Mouse (Mus musculus): ENCODE data around the gene Ciart. TPM values are rescaled to one million over a fixed set of nuclear protein-coding genes. Genes with fewer than 3 reads are reported as not detected.
"Not testable (repeated sequence)": the region's sequence is repeated elsewhere in the genome, so short reads cannot be mapped to it uniquely, and the experiment has no call there.

The Ciart gene
- polyA plus RNA-seq, 1 experiment from 2014 or later, result 9.5 TPM

GRCm38 (mm10) chr3:95871392-95871867 is 10.6 kb downstream of the Ciart start, which contains the start of gene Mrps21:
Gene Mrps21 (minus strand): TSS chr3:95871519.
- Histone ChIP-seq H3K36me3 (peaks cover 39% of the 10 kb centered on the region), H3K4me3 (peak within 1 kb of the TSS; percentile 80), H3K4me1 (replicated peaks) (peaks cover 21% of the 10 kb centered on the region), H3K9me3 (no peaks in the 10 kb centered on the region), H3K27ac (peak within 1 kb of the TSS; percentile 89), H3K27me3 (ENCODE audit: insufficient read depth, poor library complexity, severe bottlenecking) (no peaks in the 10 kb centered on the region)
- WGBS, result under 1% methylated on average over 33 of the region's 33 CpGs
- DNase-seq (ENCODE audit: low spot score), result peak; percentile 90

DNA sequence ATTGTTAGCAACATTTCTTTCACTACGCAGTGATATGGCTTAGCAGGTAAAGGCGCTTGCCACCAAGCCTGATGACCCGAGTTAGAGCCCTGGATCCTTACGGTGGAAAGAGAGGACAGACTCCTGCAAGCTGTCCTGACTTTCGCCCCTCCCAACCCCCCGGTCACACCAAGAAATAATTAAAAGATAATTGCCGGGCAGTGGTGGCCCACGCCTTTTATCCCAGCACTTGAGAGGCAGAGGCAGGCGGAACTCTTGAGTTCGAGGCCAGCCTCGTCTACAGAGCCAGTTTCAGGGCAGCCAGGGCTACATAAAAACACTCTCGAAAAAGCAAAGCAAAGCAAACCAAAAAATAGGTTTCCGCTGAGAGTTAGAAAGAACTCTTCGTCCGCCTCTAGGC is 11.1 kb downstream of the Ciart start:
- no peak for DNase-seq (ENCODE audit: low spot score)
- Histone ChIP-seq H3K36me3 (peaks cover 43% of the 10 kb centered on the region), H3K27ac (peak overlapping the region; percentile 89), H3K27me3 (ENCODE audit: insufficient read depth, poor library complexity, severe bottlenecking) (no peaks in the 10 kb centered on the region), H3K4me3 (peak overlapping the region; percentile 80), H3K4me1 (replicated peaks) (peaks cover 21% of the 10 kb centered on the region), H3K9me3 (no peaks in the 10 kb centered on the region)
- WGBS, result 9% methylated on average over 15 of the region's 15 CpGs

GRCm38 (mm10) chr3:95867408-95867807 is 14.6 kb downstream of the Ciart start:
- no peak overlapping the region for H3K27ac ChIP-seq
- H3K9me3 ChIP-seq, result no peaks in the 10 kb centered on the region
- DNase-seq (ENCODE audit: low spot score), result no peak
- WGBS, result 98% methylated on average over 2 of the region's 2 CpGs
- no peaks in the 10 kb centered on the region for H3K27me3 ChIP-seq (ENCODE audit: insufficient read depth, poor library complexity, severe bottlenecking)
- no peak overlapping the region for H3K4me3 ChIP-seq
- peaks cover 20% of the 10 kb centered on the region for H3K4me1 ChIP-seq (replicated peaks)
- peaks cover 74% of the 10 kb centered on the region for H3K36me3 ChIP-seq

GRCm38 (mm10) chr3:95866071-95866470 is 16.0 kb downstream of the Ciart start:
- Histone ChIP-seq H3K36me3 (peaks cover 86% of the 10 kb centered on the region), H3K4me3 (no peak overlapping the region), H3K27ac (no peak overlapping the region), H3K9me3 (no peaks in the 10 kb centered on the region), H3K4me1 (replicated peaks) (peaks cover 12% of the 10 kb centered on the region), H3K27me3 (ENCODE audit: insufficient read depth, poor library complexity, severe bottlenecking) (no peaks in the 10 kb centered on the region)
- DNase-seq (ENCODE audit: low spot score), result no peak
- 92% methylated on average over 5 of the region's 5 CpGs for WGBS

- H3K4me3 ChIP-seq, result no peak overlapping the region
- WGBS, result 92% methylated on average over 20 of the region's 20 CpGs
- DNase-seq (ENCODE audit: low spot score), result no peak
- no peaks in the 10 kb centered on the region for H3K27me3 ChIP-seq (ENCODE audit: insufficient read depth, poor library complexity, severe bottlenecking)
- no peak overlapping the region for H3K27ac ChIP-seq
- peaks cover 7% of the 10 kb centered on the region for H3K4me1 ChIP-seq (replicated peaks)
- H3K36me3 ChIP-seq, result peaks cover 86% of the 10 kb centered on the region
- no peaks in the 10 kb centered on the region for H3K9me3 ChIP-seq
These were observed 16.5 kb downstream of the Ciart start for GRCm38 (mm10) chr3:95865571-95865970.

DNA sequence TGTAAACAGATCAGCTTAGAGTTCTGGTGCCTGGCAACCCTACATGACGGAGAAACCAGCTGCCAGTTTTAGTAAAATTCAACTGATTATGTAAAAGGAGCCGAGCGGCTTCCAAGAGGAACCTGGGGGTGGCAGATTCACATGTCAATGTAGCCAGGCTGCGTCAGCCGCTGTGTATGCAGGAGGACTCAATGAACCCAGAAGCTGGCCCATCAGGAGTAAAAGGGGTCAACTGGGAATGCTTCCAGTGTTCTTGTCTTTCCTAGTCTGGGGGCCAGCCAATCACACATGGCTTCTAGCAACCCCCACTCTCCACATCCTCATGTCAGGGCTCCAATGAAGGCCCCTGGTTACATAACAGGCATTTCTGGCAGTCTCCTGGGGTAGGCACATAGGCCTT is 17.0 kb downstream of the Ciart start:
- Histone ChIP-seq H3K4me3 (no peak overlapping the region), H3K36me3 (peaks cover 82% of the 10 kb centered on the region), H3K27ac (no peak overlapping the region), H3K9me3 (no peaks in the 10 kb centered on the region), H3K4me1 (replicated peaks) (peaks cover 2% of the 10 kb centered on the region), H3K27me3 (ENCODE audit: insufficient read depth, poor library complexity, severe bottlenecking) (no peaks in the 10 kb centered on the region)
- DNase-seq (ENCODE audit: low spot score), result no peak
- 95% methylated on average over 5 of the region's 5 CpGs for WGBS

GRCm38 (mm10) chr3:95863578-95863977 is 18.5 kb downstream of the Ciart start:
- peaks cover 69% of the 10 kb centered on the region for H3K36me3 ChIP-seq
- DNase-seq (ENCODE audit: low spot score), result no peak
- H3K9me3 ChIP-seq, result no peaks in the 10 kb centered on the region
- H3K4me1 ChIP-seq (replicated peaks), result no peaks in the 10 kb centered on the region
- H3K27me3 ChIP-seq (ENCODE audit: insufficient read depth, poor library complexity, severe bottlenecking), result no peaks in the 10 kb centered on the region
- WGBS, result 81% methylated on average over 7 of the region's 7 CpGs
- no peak overlapping the region for H3K27ac ChIP-seq
- no peak overlapping the region for H3K4me3 ChIP-seq

GRCm38 (mm10) chr3:95861796-95862195 is 20.3 kb downstream of the Ciart start:
- peak; percentile 50 for DNase-seq (ENCODE audit: low spot score)
- Histone ChIP-seq H3K36me3 (peaks cover 51% of the 10 kb centered on the region), H3K27ac (no peak overlapping the region), H3K4me1 (replicated peaks) (no peaks in the 10 kb centered on the region), H3K27me3 (ENCODE audit: insufficient read depth, poor library complexity, severe bottlenecking) (no peaks in the 10 kb centered on the region), H3K4me3 (no peak overlapping the region), H3K9me3 (no peaks in the 10 kb centered on the region)
- 39% methylated on average over 2 of the region's 2 CpGs for WGBS

DNA sequence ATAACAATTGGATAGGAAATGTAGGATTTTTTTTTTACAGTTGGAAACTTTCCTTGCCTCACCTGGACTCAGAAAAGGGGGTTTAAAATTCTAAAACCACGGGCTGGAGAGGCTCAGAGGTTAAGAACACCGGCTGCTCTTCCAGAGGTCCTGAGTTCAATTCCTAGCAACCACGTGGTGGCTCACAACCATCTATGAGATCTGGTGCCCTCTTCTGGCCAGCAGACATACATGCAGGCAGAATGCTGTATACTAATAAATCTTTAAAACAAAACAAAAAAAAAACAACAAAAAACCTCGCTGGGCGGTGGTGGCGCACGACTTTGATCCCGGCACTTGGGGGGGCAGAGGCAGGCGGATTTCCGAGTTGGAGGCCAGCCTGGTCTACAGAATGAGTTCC is 20.8 kb downstream of the Ciart start:
- H3K9me3 ChIP-seq, result no peaks in the 10 kb centered on the region
- H3K4me1 ChIP-seq (replicated peaks), result no peaks in the 10 kb centered on the region; the same call in 1 of the 2 replicates
- H3K27me3 ChIP-seq (ENCODE audit: insufficient read depth, poor library complexity, severe bottlenecking), result no peaks in the 10 kb centered on the region
- no peak overlapping the region for H3K27ac ChIP-seq
- 78% methylated on average over 10 of the region's 10 CpGs for WGBS
- DNase-seq (ENCODE audit: low spot score), result no peak
- H3K36me3 ChIP-seq, result peaks cover 45% of the 10 kb centered on the region
- no peak overlapping the region for H3K4me3 ChIP-seq

DNA sequence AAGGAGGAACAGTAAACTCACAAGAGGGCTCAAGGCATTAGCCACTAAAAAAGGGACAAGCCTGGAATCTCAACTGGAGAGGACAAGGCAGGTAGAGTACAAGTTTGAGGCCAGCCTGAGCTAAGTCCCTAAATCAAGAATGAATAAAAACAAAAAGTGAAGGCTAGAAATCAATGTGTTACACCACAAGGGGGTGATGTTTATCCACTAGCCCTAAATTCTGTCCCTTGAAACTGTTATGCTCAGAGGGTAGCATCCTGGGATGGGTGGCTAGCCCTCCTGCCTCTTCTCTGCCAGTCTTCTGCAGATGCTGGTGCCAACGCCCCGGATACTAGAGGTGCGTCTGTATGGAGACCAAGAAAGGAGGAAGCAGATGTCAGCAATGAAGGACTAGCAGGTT is 21.7 kb downstream of the Ciart start:
- DNase-seq (ENCODE audit: low spot score), result no peak
- WGBS, result 80% methylated on average over 3 of the region's 3 CpGs
- H3K4me1 ChIP-seq (replicated peaks), result no peaks in the 10 kb centered on the region; the same call in 1 of the 2 replicates
- peaks cover 38% of the 10 kb centered on the region for H3K36me3 ChIP-seq
- no peaks in the 10 kb centered on the region for H3K27me3 ChIP-seq (ENCODE audit: insufficient read depth, poor library complexity, severe bottlenecking)
- no peak overlapping the region for H3K27ac ChIP-seq
- H3K9me3 ChIP-seq, result no peaks in the 10 kb centered on the region
- no peak overlapping the region for H3K4me3 ChIP-seq

DNA sequence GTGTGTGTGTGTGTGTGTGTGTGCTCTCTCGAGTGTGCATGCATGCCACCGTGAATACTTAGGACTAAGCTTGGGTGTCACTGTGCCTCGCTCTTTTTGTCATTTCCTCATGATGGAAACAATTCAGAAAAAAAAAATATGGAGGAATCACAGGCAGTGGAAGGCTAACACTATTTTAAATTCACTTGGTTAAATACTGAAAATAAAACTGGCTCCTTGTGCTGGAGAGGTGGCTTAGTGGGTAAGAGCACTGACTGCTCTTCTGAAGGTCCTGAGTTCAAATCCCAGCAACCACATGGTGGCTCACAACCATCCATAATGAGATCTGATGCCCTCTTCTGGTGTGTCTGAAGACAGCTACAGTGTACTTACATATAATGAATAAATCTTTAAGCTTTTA is 23.8 kb downstream of the Ciart start:
- not testable (repeated sequence) for DNase-seq (ENCODE audit: low spot score)
- 84% methylated on average over 3 of the region's 3 CpGs for WGBS

GRCm38 (mm10) chr3:95857050-95857449 is 25.0 kb downstream of the Ciart start:
- not testable (repeated sequence) for H3K27me3 ChIP-seq (ENCODE audit: insufficient read depth, poor library complexity, severe bottlenecking); DNase-seq (ENCODE audit: low spot score); H3K4me1 ChIP-seq (replicated peaks); H3K27ac ChIP-seq; H3K9me3 ChIP-seq; H3K4me3 ChIP-seq
- WGBS, result 78% methylated on average over 1 of the region's 1 CpGs
- peaks cover 24% of the 10 kb centered on the region for H3K36me3 ChIP-seq

More for the DNA sequence above, 23.8 kb downstream of the Ciart start:
- H3K27ac ChIP-seq; H3K4me3 ChIP-seq; H3K27me3 ChIP-seq (ENCODE audit: insufficient read depth, poor library complexity, severe bottlenecking); H3K4me1 ChIP-seq (replicated peaks); H3K9me3 ChIP-seq: not testable (repeated sequence)
- peaks cover 22% of the 10 kb centered on the region for H3K36me3 ChIP-seq

GRCm38 (mm10) chr3:95856115-95856514 is 25.9 kb downstream of the Ciart start:
- peaks cover 24% of the 10 kb centered on the region for H3K36me3 ChIP-seq
- WGBS, result 29% methylated on average over 7 of the region's 7 CpGs
- peaks cover 6% of the 10 kb centered on the region for H3K4me1 ChIP-seq (replicated peaks)
- no peak for DNase-seq (ENCODE audit: low spot score)
- H3K9me3 ChIP-seq, result no peaks in the 10 kb centered on the region
- peak overlapping the region; percentile 93 for H3K27ac ChIP-seq
- H3K4me3 ChIP-seq, result peak overlapping the region; percentile 96
- H3K27me3 ChIP-seq (ENCODE audit: insufficient read depth, poor library complexity, severe bottlenecking), result no peaks in the 10 kb centered on the region

All from hindbrain, embryonic 10.5 days (tissue).